Mouse (Mus musculus): ENCODE results near the gene Zfp541. TPM values are rescaled to one million over a fixed set of nuclear protein-coding genes. Genes with fewer than 3 reads are reported as not detected.

Gene Zfp541
- polyA plus RNA-seq, 1 experiment, result 0.01 TPM

GRCm38 (mm10) chr7:16036972-16037371, 24.6 kb upstream of the Zfp541 start:
- TF ChIP-seq GATA1 (IDR thresholded peaks at IDR 0.05; ENCODE audit: low read length), result no peak

GRCm38 (mm10) chr7:16039363-16039762, 22.3 kb upstream of the Zfp541 start:
- no peak for TF ChIP-seq GATA1 (IDR thresholded peaks at IDR 0.05; ENCODE audit: low read length)

GRCm38 (mm10) chr7:16041208-16041607, 20.4 kb upstream of the Zfp541 start:
- no peak for TF ChIP-seq GATA1 (IDR thresholded peaks at IDR 0.05; ENCODE audit: low read length)

GRCm38 (mm10) chr7:16042850-16043775, 18.5 kb upstream of the Zfp541 start:
- TF ChIP-seq GATA1 (IDR thresholded peaks at IDR 0.05; ENCODE audit: low read length), result no peak

- TF ChIP-seq GATA1 (IDR thresholded peaks at IDR 0.05; ENCODE audit: low read length), result no peak
Observed at GRCm38 (mm10) chr7:16043861-16044435, 17.7 kb upstream of the Zfp541 start.

- no peak for TF ChIP-seq GATA1 (IDR thresholded peaks at IDR 0.05; ENCODE audit: low read length)
Observed at GRCm38 (mm10) chr7:16044531-16044930, 17.1 kb upstream of the Zfp541 start.

- no peak for TF ChIP-seq GATA1 (IDR thresholded peaks at IDR 0.05; ENCODE audit: low read length)
Observed at GRCm38 (mm10) chr7:16045538-16045937, 16.1 kb upstream of the Zfp541 start.

GRCm38 (mm10) chr7:16046101-16046480, 15.5 kb upstream of the Zfp541 start:
- TF ChIP-seq GATA1 (IDR thresholded peaks at IDR 0.05; ENCODE audit: low read length), result no peak

GRCm38 (mm10) chr7:16046481-16047337, 14.9 kb upstream of the Zfp541 start:
- TF ChIP-seq GATA1 (IDR thresholded peaks at IDR 0.05; ENCODE audit: low read length), result no peak

- no peak for TF ChIP-seq GATA1 (IDR thresholded peaks at IDR 0.05; ENCODE audit: low read length)
Observed at GRCm38 (mm10) chr7:16047338-16048146, 14.1 kb upstream of the Zfp541 start, which contains the start of gene Bicra. Bicra (minus strand) TSS chr7:16047921.

- no peak for TF ChIP-seq GATA1 (IDR thresholded peaks at IDR 0.05; ENCODE audit: low read length)
Observed at GRCm38 (mm10) chr7:16048164-16048564, 13.4 kb upstream of the Zfp541 start.

GRCm38 (mm10) chr7:16048675-16049575, 12.7 kb upstream of the Zfp541 start:
- TF ChIP-seq GATA1 (IDR thresholded peaks at IDR 0.05; ENCODE audit: low read length), result no peak

- no peak for TF ChIP-seq GATA1 (IDR thresholded peaks at IDR 0.05; ENCODE audit: low read length)
Observed at GRCm38 (mm10) chr7:16049576-16049915, 12.1 kb upstream of the Zfp541 start.

GRCm38 (mm10) chr7:16050600-16050999, 11.0 kb upstream of the Zfp541 start:
- TF ChIP-seq GATA1 (IDR thresholded peaks at IDR 0.05; ENCODE audit: low read length), result no peak
